Mouse (Mus musculus): Measurements from ENCODE around the gene Spag8.

GRCm38 (mm10) chr4:43675608-43676007 lies 22.2 kb upstream of the Spag8 start:
- TF ChIP-seq MYOD1 (IDR thresholded peaks at IDR 0.05; ENCODE audit: control insufficient read depth, insufficient read length, low read depth) (no peak), MAX (IDR thresholded peaks at IDR 0.05) (no peak), CTCF (IDR thresholded peaks at IDR 0.05; ENCODE audit: control insufficient read depth, insufficient read depth, insufficient read length) (no peak), MYOG (IDR thresholded peaks at IDR 0.05; ENCODE audit: control insufficient read depth, extremely low read depth, insufficient read length) (no peak), FOSL1 (IDR thresholded peaks at IDR 0.05; ENCODE audit: insufficient read depth, low read length, poor library complexity, severe bottlenecking) (no peak), USF1 (IDR thresholded peaks at IDR 0.05; ENCODE audit: low read depth) (no peak)

Measured in C2C12 (cell line).